Mouse (Mus musculus): Measurements from ENCODE around the gene Gsg1l.

Gene Gsg1l

DNA sequence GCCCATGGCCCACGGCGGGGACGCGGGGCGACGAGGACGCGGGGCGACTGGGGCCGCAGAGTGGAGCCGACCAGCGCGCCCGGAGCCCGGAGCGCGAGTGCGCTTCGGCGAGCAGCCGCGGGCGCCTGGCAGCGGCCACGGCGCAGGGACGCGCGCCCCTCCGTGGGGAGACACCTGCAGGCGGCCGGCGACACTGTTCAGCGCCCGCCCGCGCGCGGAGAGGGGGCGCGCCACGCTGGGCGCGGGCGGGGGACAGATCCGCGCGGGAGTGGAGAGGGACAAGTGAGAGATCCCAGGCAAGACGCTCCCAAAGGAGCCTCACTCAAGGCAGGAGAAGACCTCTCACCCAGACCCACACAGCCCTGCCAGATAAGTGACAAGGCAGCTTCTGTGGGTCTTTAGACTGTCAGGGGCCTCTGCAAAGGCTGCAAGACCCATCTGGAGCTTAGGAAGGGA, at the start of gene Gsg1l:
Gsg1l (minus strand) TSS at position 126 of the 456 bp plus-strand sequence.
- no peak for DNase-seq (ENCODE audit: low spot score in 2 of 2)

- DNase-seq (ENCODE audit: low spot score in 2 of 2) = no peak
Observed at GRCm38 (mm10) chr7:126127673-126128072, 45.5 kb upstream of the Gsg1l start.

DNA sequence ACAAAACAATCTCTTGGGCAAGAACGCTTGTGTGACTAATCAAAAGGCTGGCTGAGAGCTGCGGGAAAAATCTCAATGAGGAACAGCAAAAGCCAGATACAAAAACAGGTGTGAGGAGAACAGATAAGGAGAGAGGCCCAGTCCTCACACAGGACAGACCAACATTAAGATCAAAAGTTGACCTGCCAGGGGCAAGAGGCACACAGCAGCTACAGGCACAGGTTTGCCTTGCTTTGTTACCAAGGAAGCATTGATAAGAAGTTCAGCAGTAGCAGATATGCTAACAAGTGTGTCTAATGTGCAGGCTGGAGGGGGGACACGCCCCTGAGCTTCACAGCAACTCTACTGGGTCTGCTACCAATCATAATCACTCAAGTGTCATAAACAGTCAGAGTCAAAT, 44.3 kb upstream of the Gsg1l start:
- DNase-seq (ENCODE audit: low spot score in 2 of 2) = no peak

GRCm38 (mm10) chr7:126121533-126121932, 39.3 kb upstream of the Gsg1l start:
- no peak for DNase-seq (ENCODE audit: low spot score in 2 of 2)

- DNase-seq (ENCODE audit: low spot score in 2 of 2) = no peak
Observed at GRCm38 (mm10) chr7:126119819-126120218, 37.6 kb upstream of the Gsg1l start.

DNA sequence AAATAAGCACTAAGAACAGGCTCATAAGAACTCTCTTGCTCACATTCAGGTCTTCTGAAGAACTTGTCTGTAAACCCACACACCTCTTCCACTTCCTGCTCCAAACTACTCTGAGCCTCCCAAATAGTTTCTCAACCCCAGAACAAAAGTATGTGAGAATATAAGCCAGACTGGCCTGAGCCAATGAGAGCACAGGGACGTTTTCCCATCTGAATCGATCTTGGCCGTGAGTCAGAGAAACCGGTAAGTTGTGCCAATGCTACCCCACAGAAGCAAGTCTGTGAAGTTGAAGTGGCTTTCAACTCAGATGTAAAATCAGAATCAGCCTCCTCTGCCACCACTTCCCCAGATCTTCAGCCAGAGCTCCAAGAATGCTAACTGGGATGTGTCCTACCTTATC, 31.1 kb upstream of the Gsg1l start:
- no peak for DNase-seq (ENCODE audit: low spot score in 2 of 2)

- no peak for DNase-seq (ENCODE audit: low spot score in 2 of 2)
Observed at GRCm38 (mm10) chr7:126111230-126111629, 29.0 kb upstream of the Gsg1l start.

DNA sequence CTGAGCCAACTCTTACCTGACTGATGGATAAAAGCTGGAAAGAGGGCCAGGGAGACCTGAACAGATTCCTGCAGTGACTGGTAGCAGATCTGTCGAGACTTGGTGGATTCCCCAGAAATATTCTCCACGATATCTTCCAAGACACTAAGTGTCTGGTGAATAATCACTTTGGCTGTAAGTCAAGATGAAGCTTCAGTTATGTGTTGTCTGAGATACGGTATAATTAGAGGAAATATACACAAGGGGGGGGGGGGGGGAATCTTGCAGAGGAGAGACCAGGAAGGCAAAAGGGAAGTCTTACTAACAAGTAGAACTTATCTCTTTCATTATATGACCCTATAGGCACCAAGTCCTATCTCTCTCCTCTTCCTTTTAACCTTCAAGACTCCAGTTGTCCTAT, 27.7 kb upstream of the Gsg1l start:
- no peak for DNase-seq (ENCODE audit: low spot score in 2 of 2)

DNA sequence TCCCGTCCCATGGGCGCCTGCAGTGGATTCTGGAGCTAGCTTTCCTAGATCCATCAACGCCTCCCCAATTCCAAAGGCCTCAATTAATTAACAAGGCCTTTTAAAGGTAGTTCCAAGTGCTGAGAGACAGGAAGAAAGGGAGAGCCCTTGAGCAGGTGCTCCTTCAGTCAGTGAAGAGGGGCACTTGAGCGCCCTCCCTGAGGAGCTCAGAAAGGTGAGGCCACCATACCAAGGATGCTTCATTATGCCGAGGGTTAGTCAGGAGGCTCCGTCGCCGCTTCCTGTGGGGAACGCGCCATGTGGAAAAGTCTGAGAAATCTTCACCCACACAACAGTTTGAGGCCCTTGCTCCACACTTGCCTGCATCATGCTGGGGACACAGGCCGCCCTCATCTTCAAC, 18.2 kb upstream of the Gsg1l start:
- DNase-seq (ENCODE audit: low spot score in 2 of 2) = no peak

DNA sequence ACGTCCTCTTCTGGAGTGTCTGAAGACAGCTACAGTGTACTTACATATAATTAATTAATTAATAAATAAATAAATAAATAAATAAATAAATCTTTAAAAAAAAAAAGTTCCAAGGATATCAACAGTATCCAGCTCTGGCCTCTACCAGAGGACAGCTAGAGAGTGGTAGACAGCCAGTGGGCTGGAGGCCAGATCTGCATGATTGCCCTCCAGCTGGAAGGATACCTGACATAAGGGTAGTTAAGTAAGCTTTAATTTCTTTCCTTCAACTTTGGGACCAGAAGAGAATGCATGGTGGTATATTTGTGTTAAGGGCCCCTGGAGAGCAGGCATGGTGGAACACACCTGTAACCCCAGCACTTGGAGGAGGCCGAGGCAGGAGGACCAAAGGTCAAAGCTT, 17.6 kb upstream of the Gsg1l start:
- DNase-seq (ENCODE audit: low spot score in 2 of 2) = no peak

DNA sequence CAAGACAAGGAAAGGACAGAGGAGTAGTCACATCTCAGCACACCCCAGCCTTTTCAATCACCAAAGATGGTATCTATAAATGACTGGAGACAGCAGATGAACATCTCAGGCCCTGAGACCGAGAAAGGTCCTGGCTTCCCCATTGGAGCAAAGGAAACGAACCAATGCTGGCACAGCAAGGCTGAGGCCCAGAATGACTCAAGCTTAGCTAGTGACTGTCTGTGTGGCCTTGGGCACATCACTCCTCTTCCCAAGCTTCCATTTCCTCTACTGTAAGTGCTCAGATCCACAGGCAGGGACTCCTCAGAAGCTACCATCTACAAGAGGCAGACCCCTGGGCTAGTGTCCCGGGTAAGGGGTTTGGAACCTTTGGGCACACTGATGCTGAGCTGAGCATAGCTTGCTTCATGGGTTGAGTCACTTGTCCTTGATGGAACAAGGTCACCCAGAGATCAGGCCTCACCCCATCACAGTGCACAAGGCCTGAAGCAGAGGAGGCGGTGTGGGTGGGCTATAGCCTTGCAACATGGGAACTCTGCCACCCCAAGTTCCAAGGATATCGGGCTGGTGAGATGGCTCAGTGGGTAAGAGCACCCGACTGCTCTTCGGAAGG, 17.1 kb upstream of the Gsg1l start:
- no peak for DNase-seq (ENCODE audit: low spot score in 2 of 2)

DNA sequence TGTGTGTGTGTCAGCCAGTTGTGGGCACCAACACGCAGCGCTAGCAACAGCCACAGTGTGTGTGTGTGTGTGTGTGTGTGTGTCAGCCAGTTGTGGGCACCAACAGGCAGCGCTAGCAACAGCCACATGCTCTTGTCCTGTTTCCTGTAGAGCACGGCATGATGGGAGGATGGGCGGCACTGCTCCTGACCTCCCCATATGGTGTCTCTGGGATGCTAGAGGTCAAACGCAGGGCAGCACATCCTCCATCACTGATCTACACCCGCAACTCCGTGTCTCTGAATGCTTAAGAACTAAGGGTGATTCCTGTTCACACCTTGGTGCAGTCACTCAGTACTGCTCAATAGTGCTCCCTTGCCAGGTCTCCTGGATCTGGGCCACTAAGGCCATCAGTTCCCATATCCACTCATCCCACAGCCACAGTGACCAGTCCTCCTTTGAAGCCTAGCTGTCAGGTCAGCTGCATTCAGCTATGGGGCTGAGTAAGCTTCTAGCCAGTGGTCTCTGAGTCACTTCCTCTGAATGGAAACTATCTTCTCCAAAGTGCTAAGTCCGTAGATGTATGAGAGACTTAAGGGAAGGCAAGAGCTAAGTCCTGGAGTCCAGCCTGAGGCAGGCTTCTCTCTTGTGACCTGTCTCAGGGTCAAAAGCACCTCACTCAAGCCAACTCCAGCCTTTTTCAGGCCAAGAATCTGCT, 15.2 kb upstream of the Gsg1l start:
- no peak for DNase-seq (ENCODE audit: low spot score in 2 of 2)

GRCm38 (mm10) chr7:126096596-126096995, 14.4 kb upstream of the Gsg1l start:
- DNase-seq (ENCODE audit: low spot score in 2 of 2) = no peak

GRCm38 (mm10) chr7:126094738-126095137, 12.5 kb upstream of the Gsg1l start:
- DNase-seq (ENCODE audit: low spot score in 2 of 2) = no peak

- DNase-seq (ENCODE audit: low spot score in 2 of 2) = no peak
Observed at GRCm38 (mm10) chr7:126093162-126093561, 11.0 kb upstream of the Gsg1l start.

DNA sequence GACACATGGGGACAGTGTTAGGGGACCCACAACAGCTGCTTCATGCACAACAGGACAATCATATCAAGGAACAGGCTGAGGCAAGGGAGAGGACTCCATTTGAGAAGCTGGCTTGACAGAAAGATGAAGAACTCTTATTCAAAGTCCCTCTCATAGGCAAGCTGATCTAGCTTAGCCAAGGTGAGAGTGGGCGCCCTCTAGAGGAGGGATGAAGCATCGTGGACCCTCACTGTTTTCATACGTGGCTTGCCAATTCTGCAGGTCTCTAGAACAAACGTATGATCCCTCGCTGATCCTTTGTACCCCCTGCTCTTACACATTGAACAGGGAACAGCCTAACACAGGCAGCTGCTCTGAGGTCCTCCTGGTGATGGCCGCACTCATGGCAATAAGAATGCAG, 7.6 kb upstream of the Gsg1l start:
- no peak for DNase-seq (ENCODE audit: low spot score in 2 of 2)

GRCm38 (mm10) chr7:126088155-126088554, 5.9 kb upstream of the Gsg1l start:
- no peak for DNase-seq (ENCODE audit: low spot score in 2 of 2)

DNA sequence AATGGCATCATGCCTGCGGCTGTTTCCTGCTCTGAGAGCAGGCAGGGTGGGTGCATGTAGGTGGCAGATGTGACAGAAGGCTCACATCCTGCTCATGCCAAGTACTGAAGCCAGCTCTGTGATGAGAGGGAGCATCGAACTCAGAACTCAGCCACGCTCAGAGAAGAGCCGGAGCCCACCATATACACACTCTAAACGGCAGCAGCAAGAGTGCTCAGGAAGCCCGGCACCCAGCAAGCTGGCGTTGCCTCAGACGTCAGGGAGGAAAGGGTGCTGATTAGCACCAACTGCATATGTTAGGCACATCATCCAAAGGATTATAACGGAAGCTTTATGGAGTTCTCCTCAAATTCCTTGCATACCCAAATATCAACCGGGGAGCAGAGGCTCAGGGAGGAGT, 5.4 kb upstream of the Gsg1l start:
- DNase-seq (ENCODE audit: low spot score in 2 of 2) = no peak

DNA sequence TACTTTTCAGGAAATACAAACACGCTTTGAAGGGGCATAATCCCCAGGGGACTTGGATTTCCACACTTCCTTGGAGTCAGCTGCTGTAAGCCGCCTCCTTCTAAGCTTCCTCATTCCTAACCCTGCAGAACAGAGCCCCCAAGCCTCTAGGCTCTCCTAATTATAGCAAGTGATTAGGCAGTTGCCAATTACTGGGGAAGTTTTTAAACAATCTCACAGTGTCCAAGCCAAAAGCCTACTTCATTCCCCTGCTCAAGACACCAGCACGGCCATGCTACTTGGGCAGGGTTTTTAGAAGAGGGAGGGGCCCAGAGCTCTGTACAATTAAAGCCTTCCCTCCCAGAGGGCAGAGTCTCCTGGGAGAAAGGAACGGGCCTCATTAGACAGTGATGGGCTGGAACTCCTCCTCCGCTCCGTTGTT, 4.1 kb upstream of the Gsg1l start:
- DNase-seq (ENCODE audit: low spot score in 2 of 2) = no peak

DNA sequence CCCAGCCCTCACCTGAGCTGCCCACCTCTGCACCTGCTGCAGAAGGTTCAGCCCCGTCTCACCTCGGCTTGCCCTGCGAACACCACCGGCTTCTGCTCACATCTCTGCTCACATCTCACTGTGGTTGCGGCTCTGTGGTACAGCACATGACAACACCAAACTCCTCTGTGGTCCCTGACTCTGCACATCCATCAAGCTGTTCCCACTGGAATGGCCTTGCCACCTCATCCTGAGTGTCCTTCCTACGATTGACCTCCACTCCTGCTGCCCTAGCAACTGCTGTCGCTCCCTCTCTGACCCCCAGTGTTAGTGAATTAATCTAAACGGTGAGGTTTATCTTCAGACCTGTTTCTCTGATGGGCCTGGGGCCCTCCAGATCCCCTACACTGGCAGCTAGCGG, 2.9 kb upstream of the Gsg1l start:
- DNase-seq (ENCODE audit: low spot score in 2 of 2) = no peak

- DNase-seq (ENCODE audit: low spot score in 2 of 2) = no peak
Observed at GRCm38 (mm10) chr7:126083980-126084348, 1.8 kb upstream of the Gsg1l start.

DNA sequence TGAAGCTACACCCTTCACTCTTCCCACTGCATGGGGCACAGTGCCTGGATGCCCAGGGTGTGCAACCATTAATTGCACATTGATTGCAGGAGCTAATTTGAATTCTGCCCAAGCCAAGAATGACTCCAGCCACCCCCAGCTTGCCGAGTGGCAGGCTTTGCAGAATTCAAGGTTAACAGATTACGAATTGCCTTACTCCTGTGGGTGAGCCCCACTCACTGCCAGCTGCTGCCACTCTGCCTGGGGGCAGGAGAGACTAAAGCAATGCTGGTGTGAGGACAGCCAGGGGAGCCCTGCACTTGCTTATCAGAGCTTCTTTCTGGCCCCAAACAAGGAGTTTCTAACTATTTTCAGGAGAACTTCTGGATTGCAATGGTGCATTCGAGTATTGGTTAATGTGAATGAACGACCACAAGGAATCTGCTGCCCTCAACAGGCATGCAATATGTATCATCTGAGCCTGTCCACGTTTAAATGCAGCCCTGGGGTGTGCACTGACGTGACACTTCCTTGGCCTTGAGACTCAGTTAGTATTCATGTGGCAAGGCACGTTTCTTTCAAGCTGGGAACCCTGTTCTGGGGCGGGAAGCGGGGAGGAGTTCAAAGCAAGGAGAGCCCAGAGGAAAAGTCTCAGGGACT, 1.2 kb upstream of the Gsg1l start:
- no peak for DNase-seq (ENCODE audit: low spot score in 2 of 2)

DNA sequence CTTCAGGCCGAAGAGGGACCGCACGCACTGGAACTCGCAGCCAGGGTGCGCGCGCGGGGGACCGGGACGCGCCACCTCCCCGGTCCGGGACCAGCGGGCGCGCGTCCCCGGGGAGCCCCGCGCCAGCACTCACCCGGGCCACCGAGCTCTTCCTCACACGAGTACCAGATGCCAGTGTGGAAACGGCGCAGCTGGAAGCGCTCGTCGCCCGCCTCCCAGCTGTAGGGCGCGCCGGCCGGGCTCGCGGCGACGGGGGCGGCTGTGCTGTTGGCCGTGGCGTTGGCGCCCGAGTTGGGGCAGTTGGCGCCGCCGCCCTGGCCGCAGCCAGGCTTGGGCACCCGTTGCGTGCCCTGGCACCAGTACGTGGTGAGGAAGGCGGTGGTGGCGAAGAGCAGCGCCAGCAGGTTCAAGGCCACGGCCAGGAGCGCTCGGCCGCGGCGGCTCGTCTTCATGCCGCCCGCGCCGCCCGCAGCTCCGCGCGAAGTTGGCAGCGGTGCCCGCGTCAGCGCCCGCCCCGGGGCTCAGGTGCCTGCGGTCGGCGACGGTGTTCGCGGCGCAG, 405 bp downstream of the Gsg1l start:
- DNase-seq (ENCODE audit: low spot score in 2 of 2) = no peak
